ENCODE assay signal across 12 mouse cellular contexts in the genomic region with DNA sequence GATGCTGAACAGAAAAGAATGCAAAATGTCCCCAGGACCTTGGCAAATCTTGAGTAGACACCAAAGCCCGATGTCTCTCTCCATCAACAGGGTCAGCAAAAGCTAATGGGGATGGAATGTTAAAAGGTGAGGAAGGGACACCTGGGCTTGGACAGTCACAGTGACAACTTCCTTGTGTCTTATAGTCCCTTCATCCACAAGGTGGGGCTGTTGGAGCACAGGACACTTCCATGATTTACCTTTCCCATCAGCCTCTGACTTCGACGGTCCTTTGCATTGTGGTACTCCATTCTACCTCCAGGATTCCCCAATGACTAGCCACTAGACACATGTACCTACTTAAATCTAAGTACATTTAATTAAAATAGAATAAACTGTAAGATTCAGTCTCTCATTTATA. TPM values are rescaled to one million over a fixed set of nuclear protein-coding genes. Genes with fewer than 3 reads are reported as not detected.
DNase-seq lines count a peak whose midpoint lies in the region; ATAC-seq and TF ChIP-seq lines count a peak whose summit lies in the region.
"Had no signal": no experiment of that assay in that cellular context is flagged by ENCODE, and none has a peak within 500 bp of the region (broad histone marks: within the 10 kb centered on the region; RNA-seq: fewer than 3 reads in every experiment).

No protein-coding gene starts in this region.

- H3K36me3 ChIP-seq in kidney, adult 2 months (ENCODE audit: control insufficient read depth, insufficient read depth, low read length), result peaks cover 2% of the 10 kb centered on the region
- no peaks in the 10 kb centered on the region for H3K36me3 ChIP-seq in heart, embryonic 11.5 days (ENCODE audit: control insufficient read depth, insufficient read depth, low read length)

- peak; percentile 62 for TF ChIP-seq CTCF in kidney, adult 2 months (conservative IDR thresholded peaks at IDR 0.05; ENCODE audit: insufficient read depth, insufficient read length, low read depth, low read length)

- peak; percentile 23 for DNase-seq in kidney, adult 2 months
- DNase-seq in kidney, adult 11 months, result no peak
- DNase-seq in thymus, postnatal 0 days (ENCODE audit: low spot score), result peak; percentile 27
- no peak for DNase-seq in thymus, adult 18-20 months
- DNase-seq in embryo, embryonic 11 days, result peak; percentile 12
- no peak for DNase-seq in frontal cortex, adult 2 months (ENCODE audit: extremely low spot score in 1 of 2, low spot score in 1 of 2)
- DNase-seq: heart, postnatal 14 days; right cerebral cortex, postnatal 4 days had no signal

- no peak overlapping the region for H3K4me3 ChIP-seq in kidney, adult 2 months (ENCODE audit: insufficient read depth, low read depth, low read length)
- H3K4me3 ChIP-seq in heart, embryonic 11.5 days (ENCODE audit: low read depth, low read length), result no peak overlapping the region
- H3K4me3 ChIP-seq: neural tube, embryonic 13.5 days had no signal

- H3K27ac ChIP-seq in kidney, adult 2 months (ENCODE audit: insufficient read depth, low read depth, low read length), result no peak overlapping the region
- no peak overlapping the region for H3K27ac ChIP-seq in heart, embryonic 11.5 days (ENCODE audit: low read depth, low read length)
- H3K27ac ChIP-seq: macrophage; neural tube, embryonic 13.5 days had no signal

- no peak overlapping the region for H3K9ac ChIP-seq in heart, embryonic 11.5 days (ENCODE audit: low read depth, low read length)
- H3K9ac ChIP-seq: neural tube, embryonic 13.5 days had no signal

- no peaks in the 10 kb centered on the region for H3K9me3 ChIP-seq in heart, embryonic 11.5 days (replicated peaks; ENCODE audit: control insufficient read depth, low read length)
- H3K9me3 ChIP-seq: neural tube, embryonic 13.5 days had no signal

- no peaks in the 10 kb centered on the region for H3K4me1 ChIP-seq in kidney, adult 2 months (ENCODE audit: control insufficient read depth, insufficient read depth, low read length)
- no peaks in the 10 kb centered on the region for H3K4me1 ChIP-seq in heart, embryonic 11.5 days (ENCODE audit: control insufficient read depth, insufficient read depth, low read length)
- H3K4me1 ChIP-seq: neural tube, embryonic 13.5 days had no signal

- no peak for TF ChIP-seq POLR2A in kidney, adult 2 months (IDR thresholded peaks at IDR 0.05; ENCODE audit: low read depth, low read length)

- no peak overlapping the region for H3K4me2 ChIP-seq in heart, embryonic 11.5 days
- H3K4me2 ChIP-seq: neural tube, embryonic 13.5 days had no signal

- H3K27me3 ChIP-seq in kidney, adult 2 months (replicated peaks; ENCODE audit: control insufficient read depth, insufficient read depth, low read length), result no peaks in the 10 kb centered on the region
- no peaks in the 10 kb centered on the region for H3K27me3 ChIP-seq in heart, embryonic 11.5 days (ENCODE audit: control insufficient read depth, insufficient read depth, low read length)
- H3K27me3 ChIP-seq: neural tube, embryonic 13.5 days had no signal

- WGBS in kidney, adult 2 months, result 61% methylated on average over 3 of the region's 3 CpGs
- WGBS in heart, embryonic 11.5 days (ENCODE audit: insufficient replicate concordance), result 61% methylated on average over 3 of the region's 3 CpGs

- ATAC-seq in heart, embryonic 11.5 days (replicated peaks; ENCODE audit: insufficient number of reproducible peaks, low FRiP score, low TSS enrichment), result no peak

RNA-seq across cellular contexts. Expression of a gene that starts 13.2 kb away (rescaled TPM):
- polyA plus RNA-seq in kidney, adult 2 months (2012; rRNA removed), result 0.06 and 0.07 TPM in 2 replicates
- 0.27 and 0.47 TPM in 2 replicates for polyA plus RNA-seq in thymus, postnatal 0 days (2015; fragmentation: Nextera tagmentation; extraction: Ambion mirVana)
- polyA plus RNA-seq in frontal cortex, adult 2 months (2012; rRNA removed), result not detected in 2 replicates
- 0.17 TPM in 1 of 2 replicates, not detected in the other for polyA plus RNA-seq in heart, embryonic 11.5 days (2014; fragmentation: Nextera tagmentation; extraction: Ambion mirVana)
- polyA plus RNA-seq: macrophage; neural tube, embryonic 13.5 days; urinary bladder, adult 2 months had no signal

RNA-seq across cellular contexts. Expression of a gene that starts 18.8 kb away (rescaled TPM):
- polyA plus RNA-seq in kidney, adult 2 months (2012; rRNA removed), result 6.5 and 7.6 TPM in 2 replicates
- polyA plus RNA-seq in thymus, postnatal 0 days (2015; fragmentation: Nextera tagmentation; extraction: Ambion mirVana), result 8.3 and 8.8 TPM in 2 replicates
- 18.7 and 22.1 TPM in 2 replicates for polyA plus RNA-seq in frontal cortex, adult 2 months (2012; rRNA removed)
- 11.8 and 12.5 TPM in 2 replicates for polyA plus RNA-seq in heart, embryonic 11.5 days (2014; fragmentation: Nextera tagmentation; extraction: Ambion mirVana)

RNA-seq across cellular contexts. Expression of a gene that starts 33.6 kb away (rescaled TPM):
- 0.86 and 1.5 TPM in 2 replicates for polyA plus RNA-seq in kidney, adult 2 months (2012; rRNA removed)
- 1.8 and 3.6 TPM in 2 replicates for polyA plus RNA-seq in thymus, postnatal 0 days (2015; fragmentation: Nextera tagmentation; extraction: Ambion mirVana)
- 1.4 and 1.5 TPM in 2 replicates for polyA plus RNA-seq in frontal cortex, adult 2 months (2012; rRNA removed)
- 0.59 and 0.89 TPM in 2 replicates for polyA plus RNA-seq in heart, embryonic 11.5 days (2014; fragmentation: Nextera tagmentation; extraction: Ambion mirVana)
- polyA plus RNA-seq: macrophage had no signal

RNA-seq across cellular contexts. Expression of a gene that starts 43.9 kb away (rescaled TPM):
- 21.8 and 24.4 TPM in 2 replicates for polyA plus RNA-seq in kidney, adult 2 months (2012; rRNA removed)
- polyA plus RNA-seq in thymus, postnatal 0 days (2015; fragmentation: Nextera tagmentation; extraction: Ambion mirVana), result 170 and 185 TPM in 2 replicates
- 0.95 and 1.1 TPM in 2 replicates for polyA plus RNA-seq in frontal cortex, adult 2 months (2012; rRNA removed)
- 0.41 and 0.44 TPM in 2 replicates for polyA plus RNA-seq in heart, embryonic 11.5 days (2014; fragmentation: Nextera tagmentation; extraction: Ambion mirVana)
- polyA plus RNA-seq: macrophage had no signal

Comparison
In these comparisons a context has a peak if more than half of its experiments do, and no peak if none do; other contexts are left out.
1. DNase-seq: peak in kidney, adult 2 months (single experiment), thymus, postnatal 0 days (single experiment) and embryo, embryonic 11 days (single experiment); none in kidney, adult 11 months (single experiment), thymus, adult 18-20 months (0 of 2) and frontal cortex, adult 2 months (0 of 2).